Mouse (Mus musculus): ENCODE data around the gene Ccm2.

- TF ChIP-seq CTCF (conservative IDR thresholded peaks at IDR 0.05; ENCODE audit: insufficient read depth, insufficient read length, low read depth, low read length) (no peak), POLR2A (IDR thresholded peaks at IDR 0.05; ENCODE audit: low read depth, low read length) (no peak)
These were observed 39.1 kb downstream of the Ccm2 start for GRCm38 (mm10) chr11:6585748-6586147.

Data from kidney, adult 2 months (tissue).